Mouse (Mus musculus): ENCODE data around the gene Gm8094. TPM values are rescaled to one million over a fixed set of nuclear protein-coding genes. Genes with fewer than 3 reads are reported as not detected.
"Not testable (repeated sequence)": the region's sequence is repeated elsewhere in the genome, so short reads cannot be mapped to it uniquely, and the experiment has no call there.

The Gm8094 gene
- polyA plus RNA-seq (2015; fragmentation: Nextera tagmentation; extraction: Ambion mirVana) = 0.10 TPM in 1 of 2 replicates, not detected in the other

GRCm38 (mm10) chr14:43076543-43076942 lies at the start of gene Gm8094:
Gm8094 (minus strand) TSS chr14:43076643.
- H3K4me3 ChIP-seq; H3K27me3 ChIP-seq (replicated peaks); H3K4me2 ChIP-seq; H3K9ac ChIP-seq; H3K4me1 ChIP-seq; ATAC-seq (ENCODE audit: extremely low read depth, insufficient number of reproducible peaks, low FRiP score, low TSS enrichment); H3K36me3 ChIP-seq; H3K9me3 ChIP-seq; H3K27ac ChIP-seq (replicated peaks): not testable (repeated sequence)
- WGBS = 67% methylated on average over 2 of the region's 2 CpGs

DNA sequence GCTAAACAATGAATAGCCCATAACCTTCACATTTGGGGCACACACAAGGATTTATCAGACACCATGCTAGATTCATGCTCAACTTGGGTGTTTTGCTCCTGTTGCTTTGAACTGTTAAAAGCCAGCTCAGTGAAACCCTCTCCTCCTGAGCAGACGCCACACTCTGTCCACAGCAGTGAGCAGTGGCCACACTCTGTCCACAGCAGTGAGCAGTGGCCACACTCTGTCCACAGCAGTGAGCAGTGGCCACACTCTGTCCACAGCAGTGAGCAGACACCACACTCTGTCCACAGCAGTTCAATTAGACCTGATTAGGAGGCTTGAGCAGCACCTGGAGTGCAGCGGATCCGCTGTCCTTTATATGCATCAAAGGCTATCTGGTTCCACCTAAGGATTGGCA lies 43.2 kb upstream of the Gm8094 start:
- H3K36me3 ChIP-seq; H3K4me2 ChIP-seq; H3K27ac ChIP-seq (replicated peaks); ATAC-seq (ENCODE audit: extremely low read depth, insufficient number of reproducible peaks, low FRiP score, low TSS enrichment); H3K9me3 ChIP-seq; H3K27me3 ChIP-seq (replicated peaks); H3K9ac ChIP-seq; H3K4me1 ChIP-seq; H3K4me3 ChIP-seq: not testable (repeated sequence)
- WGBS = 91% methylated on average over 3 of the region's 3 CpGs

- H3K4me1 ChIP-seq; H3K4me3 ChIP-seq; H3K9ac ChIP-seq; H3K27me3 ChIP-seq (replicated peaks); H3K36me3 ChIP-seq; H3K4me2 ChIP-seq; ATAC-seq (ENCODE audit: extremely low read depth, insufficient number of reproducible peaks, low FRiP score, low TSS enrichment); H3K27ac ChIP-seq (replicated peaks); H3K9me3 ChIP-seq: not testable (repeated sequence)
- WGBS = 67% methylated on average over 3 of the region's 3 CpGs
Observed at GRCm38 (mm10) chr14:43100301-43100700, 23.9 kb upstream of the Gm8094 start, which contains the start of gene Gm8104. Gm8104 (plus strand) TSS chr14:43100601.

GRCm38 (mm10) chr14:43089103-43089919 lies 12.9 kb upstream of the Gm8094 start:
- H3K27me3 ChIP-seq (replicated peaks); H3K4me1 ChIP-seq; H3K27ac ChIP-seq (replicated peaks); H3K36me3 ChIP-seq; ATAC-seq (ENCODE audit: extremely low read depth, insufficient number of reproducible peaks, low FRiP score, low TSS enrichment); H3K9me3 ChIP-seq; H3K9ac ChIP-seq; H3K4me3 ChIP-seq; H3K4me2 ChIP-seq: not testable (repeated sequence)
- 32% methylated on average over 1 of the region's 14 CpGs for WGBS

GRCm38 (mm10) chr14:43084936-43085730 lies 8.7 kb upstream of the Gm8094 start:
- H3K27ac ChIP-seq (replicated peaks); H3K4me1 ChIP-seq; H3K36me3 ChIP-seq; ATAC-seq (ENCODE audit: extremely low read depth, insufficient number of reproducible peaks, low FRiP score, low TSS enrichment); H3K9me3 ChIP-seq; H3K27me3 ChIP-seq (replicated peaks); H3K4me2 ChIP-seq; H3K4me3 ChIP-seq; H3K9ac ChIP-seq: not testable (repeated sequence)
- 38% methylated on average over 1 of the region's 1 CpGs for WGBS

- not testable (repeated sequence) for H3K4me3 ChIP-seq; H3K4me2 ChIP-seq; H3K27me3 ChIP-seq (replicated peaks); H3K36me3 ChIP-seq; ATAC-seq (ENCODE audit: extremely low read depth, insufficient number of reproducible peaks, low FRiP score, low TSS enrichment); H3K27ac ChIP-seq (replicated peaks); H3K9me3 ChIP-seq; H3K4me1 ChIP-seq; H3K9ac ChIP-seq
- 57% methylated on average over 4 of the region's 4 CpGs for WGBS
Observed at GRCm38 (mm10) chr14:43060179-43060578, 16.3 kb downstream of the Gm8094 start.

DNA sequence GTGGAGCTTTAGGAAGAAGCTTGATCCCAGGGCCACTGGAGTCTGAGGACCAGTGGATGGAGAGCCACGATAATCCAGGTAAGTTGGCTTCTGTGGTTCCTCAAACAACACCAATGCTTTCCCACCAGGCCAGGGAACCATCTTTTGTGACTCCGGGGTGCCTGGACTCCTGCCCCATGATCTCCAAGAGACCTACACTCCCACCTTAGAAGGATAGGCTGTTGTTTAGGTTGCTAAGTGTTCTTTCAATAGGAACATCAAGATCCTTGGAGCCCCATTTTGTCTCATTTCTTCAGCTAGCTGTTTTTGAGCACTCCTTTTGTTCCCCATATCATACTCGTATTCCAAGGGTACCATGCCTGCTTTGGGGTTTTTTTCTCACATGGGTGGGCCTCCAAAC lies 18.4 kb downstream of the Gm8094 start:
- 57% methylated on average over 3 of the region's 3 CpGs for WGBS
- H3K36me3 ChIP-seq; H3K4me1 ChIP-seq; H3K27ac ChIP-seq (replicated peaks); H3K4me3 ChIP-seq; H3K27me3 ChIP-seq (replicated peaks); H3K4me2 ChIP-seq; H3K9ac ChIP-seq; H3K9me3 ChIP-seq; ATAC-seq (ENCODE audit: extremely low read depth, insufficient number of reproducible peaks, low FRiP score, low TSS enrichment): not testable (repeated sequence)

Other genes with a start within 250 kb of the Gm8094 start
- not detected in 2 replicates for gene Gm21977, start 223.2 kb downstream of the Gm8094 start, polyA plus RNA-seq (2015; fragmentation: Nextera tagmentation; extraction: Ambion mirVana)
- gene Gm8082, start 83.0 kb downstream of the Gm8094 start, polyA plus RNA-seq (2015; fragmentation: Nextera tagmentation; extraction: Ambion mirVana) = not detected in 2 replicates
- not detected in 2 replicates for gene Gm10376, start 61.0 kb downstream of the Gm8094 start, polyA plus RNA-seq (2015; fragmentation: Nextera tagmentation; extraction: Ambion mirVana)
- 0.19 and 0.22 TPM in 2 replicates for gene Gm8104, start 24.0 kb upstream of the Gm8094 start, polyA plus RNA-seq (2015; fragmentation: Nextera tagmentation; extraction: Ambion mirVana)
- gene Gm7233, start 103.2 kb upstream of the Gm8094 start, polyA plus RNA-seq (2015; fragmentation: Nextera tagmentation; extraction: Ambion mirVana) = not detected in 2 replicates
- not detected in 2 replicates for gene Gm8122, start 158.7 kb upstream of the Gm8094 start, polyA plus RNA-seq (2015; fragmentation: Nextera tagmentation; extraction: Ambion mirVana)
- gene Gm8126, start 182.0 kb upstream of the Gm8094 start, polyA plus RNA-seq (2015; fragmentation: Nextera tagmentation; extraction: Ambion mirVana) = not detected in 2 replicates
- gene Gm9732, start 198.4 kb upstream of the Gm8094 start, polyA plus RNA-seq (2015; fragmentation: Nextera tagmentation; extraction: Ambion mirVana) = not detected in 2 replicates
- not detected in 2 replicates for gene Gm8127, start 217.2 kb upstream of the Gm8094 start, polyA plus RNA-seq (2015; fragmentation: Nextera tagmentation; extraction: Ambion mirVana)